Mouse (Mus musculus): ENCODE results near the gene Fbxo44.
A peak's percentile ranks its signal among the peaks of the same experiment; 100 is the strongest.

Gene Fbxo44

GRCm38 (mm10) chr4:148164461-148164860, 4.2 kb upstream of the Fbxo44 start:
- no peak for DNase-seq

GRCm38 (mm10) chr4:148164002-148164439, 3.7 kb upstream of the Fbxo44 start:
- peak; percentile 81 for DNase-seq

- DNase-seq, result peak; percentile 94
Measured at GRCm38 (mm10) chr4:148159544-148160435, 492 bp downstream of the Fbxo44 start.

GRCm38 (mm10) chr4:148158436-148159348, 1.6 kb downstream of the Fbxo44 start:
- no peak for DNase-seq

- DNase-seq, result peak; percentile 59
Measured at GRCm38 (mm10) chr4:148154982-148155381, 5.3 kb downstream of the Fbxo44 start.

GRCm38 (mm10) chr4:148154006-148154405, 6.3 kb downstream of the Fbxo44 start:
- DNase-seq, result no peak

GRCm38 (mm10) chr4:148152547-148152946, 7.7 kb downstream of the Fbxo44 start:
- DNase-seq, result no peak

- peak; percentile 94 for DNase-seq
Measured at GRCm38 (mm10) chr4:148151267-148152168, 8.8 kb downstream of the Fbxo44 start, which contains the start of gene Fbxo6. Fbxo6 (minus strand) TSS chr4:148152140.

GRCm38 (mm10) chr4:148150953-148151266, 9.4 kb downstream of the Fbxo44 start:
- DNase-seq, result no peak

- no peak for DNase-seq
Measured at GRCm38 (mm10) chr4:148150242-148150641, 10.0 kb downstream of the Fbxo44 start.

GRCm38 (mm10) chr4:148149540-148149939, 10.7 kb downstream of the Fbxo44 start:
- peak; percentile 43 for DNase-seq

- no peak for DNase-seq
Measured at GRCm38 (mm10) chr4:148147714-148148113, 12.6 kb downstream of the Fbxo44 start.

GRCm38 (mm10) chr4:148143721-148144120, 16.6 kb downstream of the Fbxo44 start:
- no peak for DNase-seq

GRCm38 (mm10) chr4:148140098-148141011, 19.9 kb downstream of the Fbxo44 start:
- peak; percentile 96 for DNase-seq

GRCm38 (mm10) chr4:148139767-148140097, 20.6 kb downstream of the Fbxo44 start:
- no peak for DNase-seq

- no peak for DNase-seq
Measured at GRCm38 (mm10) chr4:148137503-148137902, 22.8 kb downstream of the Fbxo44 start.

GRCm38 (mm10) chr4:148134988-148135387, 25.3 kb downstream of the Fbxo44 start:
- no peak for DNase-seq

GRCm38 (mm10) chr4:148131497-148132081, 28.7 kb downstream of the Fbxo44 start:
- DNase-seq, result no peak

- DNase-seq, result peak; percentile 73
Measured at GRCm38 (mm10) chr4:148130561-148131413, 29.5 kb downstream of the Fbxo44 start, which contains the start of gene Draxin. Draxin (minus strand) TSS chr4:148130698.

GRCm38 (mm10) chr4:148130133-148130532, 30.1 kb downstream of the Fbxo44 start, which contains the start of gene Mad2l2:
Mad2l2 (plus strand) TSS chr4:148130384.
- no peak for DNase-seq

Data from lung, postnatal 10 days (tissue).